Comparison of ENCODE assay signal across 11 mouse cellular contexts in genomic region chr4:150685043-150685777, GRCm38 (mm10). TPM values are rescaled to one million over a fixed set of nuclear protein-coding genes. Genes with fewer than 3 reads are reported as not detected.
A peak's percentile ranks its signal among the peaks of the same experiment; 100 is the strongest.
DNase-seq lines count a peak whose midpoint lies in the region; ATAC-seq and TF ChIP-seq lines count a peak whose summit lies in the region.
"Had no signal": no experiment of that assay in that cellular context is flagged by ENCODE, and none has a peak within 500 bp of the region (broad histone marks: within the 10 kb centered on the region; RNA-seq: fewer than 3 reads in every experiment).

No protein-coding gene starts in this region.

- peak; percentile 23; the same call in 1 of the 2 replicates for ATAC-seq in liver, embryonic 12.5 days
- ATAC-seq in stomach, postnatal 0 days (ENCODE audit: low FRiP score, low TSS enrichment) = peak; percentile 92

- peak overlapping the region; percentile 40 for H3K4me2 ChIP-seq in liver, embryonic 12.5 days
- peak overlapping the region; percentile 6; the same call in 1 of the 2 replicates for H3K4me2 ChIP-seq in stomach, postnatal 0 days (replicated peaks; ENCODE audit: low read depth)
- H3K4me2 ChIP-seq: embryonic facial prominence, embryonic 12.5 days had no signal

- no peaks in the 10 kb centered on the region for H3K27me3 ChIP-seq in liver, adult 2 months (ENCODE audit: control insufficient read depth, insufficient read depth, low read length)
- H3K27me3 ChIP-seq in liver, embryonic 12.5 days (replicated peaks) = no peaks in the 10 kb centered on the region
- H3K27me3 ChIP-seq in stomach, postnatal 0 days (ENCODE audit: control insufficient read depth, insufficient read depth, low read length) = no peaks in the 10 kb centered on the region
- H3K27me3 ChIP-seq: embryonic facial prominence, embryonic 12.5 days had no signal

- 18% methylated on average over 15 of the region's 15 CpGs for WGBS in liver, adult 2 months
- 41% methylated on average over 15 of the region's 15 CpGs for WGBS in liver, embryonic 12.5 days (ENCODE audit: insufficient replicate concordance)
- WGBS in stomach, postnatal 0 days = 21% methylated on average over 15 of the region's 15 CpGs

- H3K9me3 ChIP-seq in liver, embryonic 12.5 days (replicated peaks) = no peaks in the 10 kb centered on the region
- no peaks in the 10 kb centered on the region for H3K9me3 ChIP-seq in stomach, postnatal 0 days (ENCODE audit: control insufficient read depth, low read length)
- H3K9me3 ChIP-seq: embryonic facial prominence, embryonic 12.5 days had no signal

- H3K36me3 ChIP-seq in liver, adult 2 months (ENCODE audit: control insufficient read depth, insufficient read depth, low read length) = no peaks in the 10 kb centered on the region
- no peaks in the 10 kb centered on the region for H3K36me3 ChIP-seq in liver, embryonic 12.5 days
- H3K36me3 ChIP-seq in stomach, postnatal 0 days (ENCODE audit: control insufficient read depth, insufficient read depth, low read length) = no peaks in the 10 kb centered on the region
- H3K36me3 ChIP-seq: embryonic facial prominence, embryonic 12.5 days had no signal

- TF ChIP-seq CTCF in liver, adult 2 months (IDR thresholded peaks at IDR 0.05; ENCODE audit: low read depth, low read length) = no peak
- TF ChIP-seq CTCF in stomach, postnatal 0 days (IDR thresholded peaks at IDR 0.05; ENCODE audit: low read depth) = no peak

- TF ChIP-seq EP300 in stomach, postnatal 0 days (optimal IDR thresholded peaks at IDR 0.05) = peak; percentile 43

- no peak for TF ChIP-seq POLR2A in liver, adult 2 months (IDR thresholded peaks at IDR 0.05; ENCODE audit: extremely low read depth, insufficient read depth, low read length)

- peak overlapping the region; percentile 75 for H3K9ac ChIP-seq in liver, adult 2 months (ENCODE audit: low read depth, low read length)
- no peak overlapping the region for H3K9ac ChIP-seq in liver, embryonic 12.5 days
- H3K9ac ChIP-seq in stomach, postnatal 0 days (ENCODE audit: low read length) = no peak overlapping the region
- H3K9ac ChIP-seq: embryonic facial prominence, embryonic 12.5 days had no signal

- intact Hi-C loops in left cerebral cortex, postnatal 10 days (cut with DNase I) = no loop called here

- peak; percentile 100 for DNase-seq in liver, adult 2 months (ENCODE audit: extremely low read depth, low read depth, low spot score)
- DNase-seq in liver = no peak
- DNase-seq in kidney, adult 18-20 months = peak; percentile 74
- DNase-seq in stomach, postnatal 0 days (ENCODE audit: low spot score) = peak; percentile 64
- no peak for DNase-seq in left cerebral cortex, postnatal 10 days (ENCODE audit: extremely low spot score in 1 of 2, low spot score in 2 of 2)
- DNase-seq in Muller cell, postnatal 12 days (ENCODE audit: inconsistent ontology term) = no peak
- no peak for DNase-seq in layer of hippocampus, postnatal 14 days (ENCODE audit: low spot score in 2 of 2)

- no peak overlapping the region for H3K4me3 ChIP-seq in liver, adult 2 months (ENCODE audit: insufficient read depth, low read depth, low read length)
- H3K4me3 ChIP-seq in liver, embryonic 12.5 days = no peak overlapping the region
- no peak overlapping the region for H3K4me3 ChIP-seq in stomach, postnatal 0 days (ENCODE audit: low read depth, low read length)
- H3K4me3 ChIP-seq: embryonic facial prominence, embryonic 12.5 days had no signal

- no peaks in the 10 kb centered on the region for H3K79me2 ChIP-seq in liver, adult 2 months (ENCODE audit: control insufficient read depth, insufficient read depth, low read length)

- H3K27ac ChIP-seq in liver, adult 2 months (replicated peaks; ENCODE audit: insufficient read depth, low read depth, low read length) = peak overlapping the region; percentile 99
- H3K27ac ChIP-seq in liver, embryonic 12.5 days = peak overlapping the region; percentile 75
- H3K27ac ChIP-seq in stomach, postnatal 0 days (replicated peaks) = peak overlapping the region; percentile 78
- H3K27ac ChIP-seq: embryonic facial prominence, embryonic 12.5 days had no signal

- H3K4me1 ChIP-seq in liver, adult 2 months (ENCODE audit: control insufficient read depth, insufficient read depth, low read length) = peaks cover 22% of the 10 kb centered on the region
- peaks cover 51% of the 10 kb centered on the region for H3K4me1 ChIP-seq in liver, embryonic 12.5 days
- H3K4me1 ChIP-seq in stomach, postnatal 0 days (replicated peaks; ENCODE audit: control insufficient read depth, insufficient read depth) = no peaks in the 10 kb centered on the region

RNA-seq across cellular contexts. Expression of gene Slc45a1, which starts 33.2 kb away (rescaled TPM):
- not detected in 2 replicates for total RNA-seq in liver, adult 2 months (2014; rRNA removed)
- not detected in 2 replicates for polyA plus RNA-seq in liver, adult 2 months (2012; rRNA removed)
- 0.05 TPM in 1 of 2 replicates, not detected in the other for polyA plus RNA-seq in liver, embryonic 12.5 days (2016; fragmentation: Nextera tagmentation; extraction: Ambion mirVana)
- polyA plus RNA-seq in stomach, postnatal 0 days (2015; fragmentation: Nextera tagmentation; extraction: Ambion mirVana) = 0.63 and 0.64 TPM in 2 replicates
- 10 to 100 TPM; 52.1 to 54.9 TPM for total RNA-seq in left cerebral cortex, postnatal 10 days (2021)
- total RNA-seq in layer of hippocampus, postnatal 14 days (2021) = 10 to 100 TPM; 43.3 to 48.1 TPM
- total RNA-seq: gastrocnemius, adult 18-20 months; megakaryocyte-erythroid progenitor cell, adult 5-6 weeks had no signal

Comparison
In these comparisons a context has a peak if more than half of its experiments do, and no peak if none do; other contexts are left out.
1. DNase-seq: peak in liver, adult 2 months (single experiment), kidney, adult 18-20 months (single experiment) and stomach, postnatal 0 days (single experiment); none in liver (single experiment), left cerebral cortex, postnatal 10 days (0 of 2), Muller cell, postnatal 12 days (single experiment) and layer of hippocampus, postnatal 14 days (0 of 2).
2. RNA of gene Slc45a1, which starts 33.2 kb away (total RNA-seq): 52.1 to 54.9 TPM in left cerebral cortex, postnatal 10 days and 43.3 to 48.1 TPM in layer of hippocampus, postnatal 14 days; not detected in liver, adult 2 months; every median in the first group is over 10 times any median in the second.
3. Peak in every context shown above with its lines, with median percentiles within 50 percentile points of each other: H3K27ac ChIP-seq.